ENCODE assay signal across 7 mouse cellular contexts in the genomic region with DNA sequence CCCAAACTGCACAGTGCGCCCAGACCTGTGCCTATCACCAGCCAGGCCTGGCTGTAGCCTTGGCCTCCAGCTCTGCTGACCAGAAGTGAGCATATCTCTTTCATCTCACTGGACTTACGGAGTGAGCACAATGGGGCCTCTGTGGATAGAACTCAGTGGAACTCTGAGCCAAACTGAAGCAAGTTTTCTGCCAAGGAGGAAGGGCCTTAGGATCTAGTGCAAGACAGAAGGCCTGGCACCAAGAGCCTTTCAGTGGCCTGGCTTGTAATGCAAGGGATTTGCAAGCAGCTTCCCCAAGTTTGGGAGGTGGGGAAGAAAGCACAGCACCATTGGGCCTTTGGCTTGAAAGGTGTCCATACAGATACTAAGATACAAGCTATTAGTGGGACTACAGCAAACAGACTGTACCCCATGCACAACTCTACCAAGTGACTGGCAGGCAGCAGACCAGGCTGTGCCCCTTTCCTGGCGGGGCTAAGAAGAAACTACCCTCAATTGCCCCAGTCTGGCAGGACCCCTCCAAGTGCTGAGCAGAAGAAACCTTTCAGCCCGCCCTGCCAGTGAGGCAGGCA. TPM values are rescaled to one million over a fixed set of nuclear protein-coding genes. Genes with fewer than 3 reads are reported as not detected.
DNase-seq lines count a peak whose midpoint lies in the region; ATAC-seq and TF ChIP-seq lines count a peak whose summit lies in the region.

No protein-coding gene starts in this region.

- TF ChIP-seq CTCF in lung, embryonic 14.5 days (IDR thresholded peaks at IDR 0.05; ENCODE audit: low read depth) = no peak

- H3K36me3 ChIP-seq in lung, embryonic 14.5 days (ENCODE audit: insufficient read depth) = peaks cover 19% of the 10 kb centered on the region; the same call in 1 of the 2 replicates
- peaks cover 41% of the 10 kb centered on the region for H3K36me3 ChIP-seq in forebrain, embryonic 13.5 days (ENCODE audit: poor library complexity, severe bottlenecking)
- peaks cover 22% of the 10 kb centered on the region for H3K36me3 ChIP-seq in kidney, embryonic 15.5 days
- peaks cover 13% of the 10 kb centered on the region; the same call in 1 of the 2 replicates for H3K36me3 ChIP-seq in neural tube, embryonic 12.5 days

- no peak overlapping the region; the same call in 1 of the 2 replicates for H3K4me3 ChIP-seq in lung, embryonic 14.5 days (ENCODE audit: low read depth, low read length)
- H3K4me3 ChIP-seq in forebrain, embryonic 13.5 days = peak overlapping the region; percentile 87
- peak overlapping the region; percentile 62 for H3K4me3 ChIP-seq in kidney, embryonic 15.5 days (replicated peaks)
- H3K4me3 ChIP-seq in neural tube, embryonic 12.5 days = 0 out of 2 replicates have a peak overlapping the region, but pooled peaks have one; percentile 11

- peak overlapping the region; percentile 77 for H3K4me2 ChIP-seq in lung, embryonic 14.5 days
- peak overlapping the region; percentile 76 for H3K4me2 ChIP-seq in forebrain, embryonic 13.5 days
- peak overlapping the region; percentile 80 for H3K4me2 ChIP-seq in kidney, embryonic 15.5 days
- peak overlapping the region; percentile 81 for H3K4me2 ChIP-seq in neural tube, embryonic 12.5 days (replicated peaks)

- ATAC-seq in lung, embryonic 14.5 days (ENCODE audit: insufficient read depth) = no peak
- peak; percentile 2; the same call in 1 of the 2 replicates for ATAC-seq in forebrain, embryonic 13.5 days
- no peak for ATAC-seq in kidney, embryonic 15.5 days (replicated peaks; ENCODE audit: low FRiP score)
- no peak for ATAC-seq in neural tube, embryonic 12.5 days (ENCODE audit: low FRiP score, low read depth)
- no peak for ATAC-seq in megakaryocyte, adult 5-6 weeks (ENCODE audit: poor library complexity, severe bottlenecking)

- H3K9ac ChIP-seq in lung, embryonic 14.5 days = no peak overlapping the region
- H3K9ac ChIP-seq in forebrain, embryonic 13.5 days = peak overlapping the region; percentile 60
- peak overlapping the region; percentile 24; the same call in 1 of the 2 replicates for H3K9ac ChIP-seq in kidney, embryonic 15.5 days
- 0 out of 2 replicates have a peak overlapping the region, but pooled peaks have one; percentile 30 for H3K9ac ChIP-seq in neural tube, embryonic 12.5 days

- H3K27me3 ChIP-seq in lung, embryonic 14.5 days (ENCODE audit: insufficient read depth, low read length) = no peaks in the 10 kb centered on the region
- peaks cover 6% of the 10 kb centered on the region; the same call in 1 of the 2 replicates for H3K27me3 ChIP-seq in forebrain, embryonic 13.5 days
- H3K27me3 ChIP-seq in kidney, embryonic 15.5 days = no peaks in the 10 kb centered on the region
- 0 out of 2 replicates have a peak, but pooled peaks cover 12% of the 10 kb centered on the region for H3K27me3 ChIP-seq in neural tube, embryonic 12.5 days (replicated peaks)

- DNase-seq in lung, embryonic 14.5 days = no peak
- no peak for DNase-seq in lung, postnatal 14 days
- DNase-seq in liver = no peak

- H3K4me1 ChIP-seq in lung, embryonic 14.5 days (ENCODE audit: insufficient read depth) = peaks cover 40% of the 10 kb centered on the region
- H3K4me1 ChIP-seq in forebrain, embryonic 13.5 days = peaks cover 98% of the 10 kb centered on the region
- H3K4me1 ChIP-seq in kidney, embryonic 15.5 days = peaks cover 83% of the 10 kb centered on the region
- H3K4me1 ChIP-seq in neural tube, embryonic 12.5 days = peaks cover 94% of the 10 kb centered on the region

- H3K9me3 ChIP-seq in lung, embryonic 14.5 days (ENCODE audit: low read depth, low read length) = no peaks in the 10 kb centered on the region
- no peaks in the 10 kb centered on the region for H3K9me3 ChIP-seq in forebrain, embryonic 13.5 days (replicated peaks)
- no peaks in the 10 kb centered on the region for H3K9me3 ChIP-seq in kidney, embryonic 15.5 days (replicated peaks)
- no peaks in the 10 kb centered on the region for H3K9me3 ChIP-seq in neural tube, embryonic 12.5 days

- peak overlapping the region; percentile 52; the same call in 1 of the 2 replicates for H3K27ac ChIP-seq in lung, embryonic 14.5 days (ENCODE audit: low read depth)
- H3K27ac ChIP-seq in forebrain, embryonic 13.5 days = peak overlapping the region; percentile 98
- peak overlapping the region; percentile 92 for H3K27ac ChIP-seq in kidney, embryonic 15.5 days
- peak overlapping the region; percentile 57 for H3K27ac ChIP-seq in neural tube, embryonic 12.5 days

- WGBS in lung, embryonic 14.5 days = 64% methylated on average over 4 of the region's 4 CpGs
- WGBS in forebrain, embryonic 13.5 days = 15% methylated on average over 4 of the region's 4 CpGs
- 33% methylated on average over 4 of the region's 4 CpGs for whole genome bisulfite sequencing in kidney, embryonic 15.5 days
- 29% methylated on average over 4 of the region's 4 CpGs for WGBS in neural tube, embryonic 12.5 days

RNA-seq across cellular contexts. Expression of a gene that starts 16.4 kb away (rescaled TPM):
- 37.7 and 44.0 TPM in 2 replicates for polyA plus RNA-seq in lung, embryonic 14.5 days (2014; fragmentation: Nextera tagmentation; extraction: Ambion mirVana)
- polyA plus RNA-seq in forebrain, embryonic 13.5 days (2015; fragmentation: Nextera tagmentation; extraction: Ambion mirVana) = 28.1 and 32.8 TPM in 2 replicates
- 22.0 and 24.6 TPM in 2 replicates for polyA plus RNA-seq in kidney, embryonic 15.5 days (2015; fragmentation: Nextera tagmentation; extraction: Ambion mirVana)
- polyA plus RNA-seq in neural tube, embryonic 12.5 days (2016; fragmentation: Nextera tagmentation; extraction: Ambion mirVana) = 44.7 and 48.2 TPM in 2 replicates
- total RNA-seq in megakaryocyte, adult 5-6 weeks (2015) = 37.6 and 43.0 TPM in 2 replicates
- total RNA-seq in megakaryocyte, adult 5-6 weeks (2017) = 22.3 and 48.3 TPM in 2 replicates

RNA-seq across cellular contexts. Expression of a gene that starts 55.1 kb away (rescaled TPM):
- polyA plus RNA-seq in lung, embryonic 14.5 days (2014; fragmentation: Nextera tagmentation; extraction: Ambion mirVana) = 36.0 and 36.5 TPM in 2 replicates
- polyA plus RNA-seq in forebrain, embryonic 13.5 days (2015; fragmentation: Nextera tagmentation; extraction: Ambion mirVana) = 16.9 and 22.5 TPM in 2 replicates
- 25.3 and 26.0 TPM in 2 replicates for polyA plus RNA-seq in kidney, embryonic 15.5 days (2015; fragmentation: Nextera tagmentation; extraction: Ambion mirVana)
- polyA plus RNA-seq in neural tube, embryonic 12.5 days (2016; fragmentation: Nextera tagmentation; extraction: Ambion mirVana) = 26.0 and 26.3 TPM in 2 replicates
- total RNA-seq in megakaryocyte, adult 5-6 weeks (2015) = 41.6 and 43.9 TPM in 2 replicates
- 31.1 and 34.6 TPM in 2 replicates for total RNA-seq in megakaryocyte, adult 5-6 weeks (2017)
